Mouse (Mus musculus): ENCODE measurements around the gene Gm8897. TPM values are rescaled to one million over a fixed set of nuclear protein-coding genes. Genes with fewer than 3 reads are reported as not detected.
"Not testable (repeated sequence)": the region's sequence is repeated elsewhere in the genome, so short reads cannot be mapped to it uniquely, and the experiment has no call there.

Gm8897 gene
- not detected in 2 replicates for polyA plus RNA-seq (2016; fragmentation: Nextera tagmentation; extraction: Ambion mirVana)

GRCm38 (mm10) chr5:11416118-11416517, at the start of gene Gm8897:
Gm8897 (plus strand) TSS chr5:11416418.
- H3K36me3 ChIP-seq; DNase-seq (ENCODE audit: low spot score); H3K9me3 ChIP-seq; H3K27ac ChIP-seq; H3K4me3 ChIP-seq; H3K27me3 ChIP-seq (ENCODE audit: insufficient read depth, poor library complexity, severe bottlenecking); H3K4me1 ChIP-seq (replicated peaks): not testable (repeated sequence)
- WGBS: 58% methylated on average over 2 of the region's 2 CpGs

- not testable (repeated sequence) for H3K4me1 ChIP-seq (replicated peaks); DNase-seq (ENCODE audit: low spot score); H3K27me3 ChIP-seq (ENCODE audit: insufficient read depth, poor library complexity, severe bottlenecking); H3K9me3 ChIP-seq; H3K27ac ChIP-seq; H3K36me3 ChIP-seq; H3K4me3 ChIP-seq
- WGBS: 67% methylated on average over 1 of the region's 1 CpGs
These were observed 473 bp downstream of the Gm8897 start for GRCm38 (mm10) chr5:11416691-11417090.

Other genes starting within 250 kb of the Gm8897 start
- gene Gm5861, start 233.3 kb upstream of the Gm8897 start, polyA plus RNA-seq (2016; fragmentation: Nextera tagmentation; extraction: Ambion mirVana): not detected in 2 replicates
- gene Gm8890, start 160.4 kb upstream of the Gm8897 start, polyA plus RNA-seq (2016; fragmentation: Nextera tagmentation; extraction: Ambion mirVana): not detected in 2 replicates
- gene Speer1, start 74.9 kb upstream of the Gm8897 start, polyA plus RNA-seq (2016; fragmentation: Nextera tagmentation; extraction: Ambion mirVana): not detected in 2 replicates
- not detected in 2 replicates for gene Gm8906, start 86.3 kb downstream of the Gm8897 start, polyA plus RNA-seq (2016; fragmentation: Nextera tagmentation; extraction: Ambion mirVana)
- not detected in 2 replicates for gene Gm6460, start 178.5 kb downstream of the Gm8897 start, polyA plus RNA-seq (2016; fragmentation: Nextera tagmentation; extraction: Ambion mirVana)

Data from hindbrain, embryonic 10.5 days (tissue).